Comparison of ENCODE assay signal across 8 mouse cellular contexts in genomic region chr7:70514666-70515065, GRCm38 (mm10).
DNase-seq lines count a peak whose midpoint lies in the region; ATAC-seq lines count a peak whose summit lies in the region.

No protein-coding gene starts in this region.

- no peaks in the 10 kb centered on the region for H3K36me3 ChIP-seq in hindbrain, embryonic 10.5 days
- H3K36me3 ChIP-seq in hindbrain, embryonic 13.5 days = no peaks in the 10 kb centered on the region
- no peaks in the 10 kb centered on the region for H3K36me3 ChIP-seq in embryonic facial prominence, embryonic 11.5 days (replicated peaks; ENCODE audit: control insufficient read depth, insufficient read depth, low read depth, low read length)

- H3K27me3 ChIP-seq in hindbrain, embryonic 10.5 days (ENCODE audit: insufficient read depth, poor library complexity, severe bottlenecking) = no peaks in the 10 kb centered on the region
- no peaks in the 10 kb centered on the region for H3K27me3 ChIP-seq in hindbrain, embryonic 13.5 days
- H3K27me3 ChIP-seq in embryonic facial prominence, embryonic 11.5 days (ENCODE audit: control insufficient read depth, insufficient read depth, low read length) = no peaks in the 10 kb centered on the region

- no peak overlapping the region for H3K4me3 ChIP-seq in hindbrain, embryonic 10.5 days
- no peak overlapping the region for H3K4me3 ChIP-seq in hindbrain, embryonic 13.5 days
- H3K4me3 ChIP-seq in embryonic facial prominence, embryonic 11.5 days (ENCODE audit: low read depth, low read length) = no peak overlapping the region

- peak overlapping the region; percentile 53; the same call in 1 of the 2 replicates for H3K27ac ChIP-seq in hindbrain, embryonic 10.5 days
- no peak overlapping the region for H3K27ac ChIP-seq in hindbrain, embryonic 13.5 days
- H3K27ac ChIP-seq in embryonic facial prominence, embryonic 11.5 days (replicated peaks; ENCODE audit: low read depth, low read length) = no peak overlapping the region

- no peaks in the 10 kb centered on the region for H3K9me3 ChIP-seq in hindbrain, embryonic 10.5 days
- no peaks in the 10 kb centered on the region for H3K9me3 ChIP-seq in hindbrain, embryonic 13.5 days
- H3K9me3 ChIP-seq in embryonic facial prominence, embryonic 11.5 days (replicated peaks; ENCODE audit: control insufficient read depth, low read length) = no peaks in the 10 kb centered on the region

- DNase-seq in hindbrain, embryonic 10.5 days (ENCODE audit: low spot score) = peak; percentile 54
- peak; percentile 74 for DNase-seq in embryonic facial prominence, embryonic 11.5 days (ENCODE audit: low spot score)
- peak; percentile 77 for DNase-seq in kidney, postnatal 10 days
- DNase-seq in retina, embryonic 14.5 days (ENCODE audit: low spot score) = peak; percentile 11
- DNase-seq in left cerebral cortex, postnatal 14 days (ENCODE audit: low spot score in 2 of 2) = no peak
- no peak for DNase-seq in right cerebral cortex, postnatal 36 days (ENCODE audit: low spot score in 2 of 2)
- DNase-seq in B cell, adult 2 months = no peak

- no peak for ATAC-seq in hindbrain, embryonic 13.5 days (ENCODE audit: low FRiP score)
- ATAC-seq in embryonic facial prominence, embryonic 11.5 days (replicated peaks; ENCODE audit: insufficient number of reproducible peaks, low FRiP score, low TSS enrichment, low read depth) = no peak; the same call in 1 of the 2 replicates

- no peak overlapping the region for H3K4me2 ChIP-seq in hindbrain, embryonic 13.5 days
- no peak overlapping the region for H3K4me2 ChIP-seq in embryonic facial prominence, embryonic 11.5 days (ENCODE audit: low read depth, low read length)

- intact Hi-C loops in left cerebral cortex, postnatal 14 days (cut with DNase I) = no loop called here

- 13% methylated on average over 6 of the region's 6 CpGs for WGBS in hindbrain, embryonic 10.5 days
- 22% methylated on average over 6 of the region's 6 CpGs for WGBS in hindbrain, embryonic 13.5 days
- 4% methylated on average over 6 of the region's 6 CpGs for WGBS in embryonic facial prominence, embryonic 11.5 days

- H3K4me1 ChIP-seq in hindbrain, embryonic 10.5 days (replicated peaks) = peaks cover 28% of the 10 kb centered on the region
- peaks cover 6% of the 10 kb centered on the region; the same call in 1 of the 2 replicates for H3K4me1 ChIP-seq in hindbrain, embryonic 13.5 days (replicated peaks)
- H3K4me1 ChIP-seq in embryonic facial prominence, embryonic 11.5 days (ENCODE audit: control insufficient read depth, insufficient read depth, low read length) = peaks cover 3% of the 10 kb centered on the region

- no peak overlapping the region for H3K9ac ChIP-seq in hindbrain, embryonic 13.5 days
- no peak overlapping the region for H3K9ac ChIP-seq in embryonic facial prominence, embryonic 11.5 days (replicated peaks; ENCODE audit: low read length)

Comparison
In these comparisons a context has a peak if more than half of its experiments do, and no peak if none do; other contexts are left out.
1. DNase-seq: peak in hindbrain, embryonic 10.5 days (single experiment), embryonic facial prominence, embryonic 11.5 days (single experiment), kidney, postnatal 10 days (single experiment) and retina, embryonic 14.5 days (single experiment); none in left cerebral cortex, postnatal 14 days (0 of 2), right cerebral cortex, postnatal 36 days (0 of 2) and B cell, adult 2 months (0 of 2).